Comparison of ENCODE assay signal across 10 mouse cellular contexts in the genomic region with DNA sequence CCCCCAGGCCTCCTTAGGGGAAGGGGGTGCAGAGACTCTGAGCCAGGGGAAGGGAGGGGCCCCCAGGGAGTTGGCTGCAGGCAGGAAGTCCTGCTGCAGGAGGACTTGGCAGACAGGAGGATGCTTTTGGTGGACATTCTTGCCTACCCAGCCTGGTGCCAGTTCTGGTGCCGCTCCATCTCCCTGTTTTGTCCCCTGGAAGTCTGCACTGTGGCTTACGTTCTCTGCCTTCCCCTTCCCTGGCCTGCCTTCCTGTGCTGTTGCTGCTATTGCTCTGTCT. TPM values are rescaled to one million over a fixed set of nuclear protein-coding genes. Genes with fewer than 3 reads are reported as not detected.
DNase-seq lines count a peak whose midpoint lies in the region; ATAC-seq and TF ChIP-seq lines count a peak whose summit lies in the region.
"Had no signal": no experiment of that assay in that cellular context is flagged by ENCODE, and none has a peak within 500 bp of the region (broad histone marks: within the 10 kb centered on the region; RNA-seq: fewer than 3 reads in every experiment).

No protein-coding gene starts in this region.

- 0 out of 2 replicates have a peak, but pooled peaks cover 7% of the 10 kb centered on the region for H3K36me3 ChIP-seq in intestine, embryonic 15.5 days
- H3K36me3 ChIP-seq in intestine, postnatal 0 days (ENCODE audit: control insufficient read depth, insufficient read depth): peaks cover 22% of the 10 kb centered on the region
- H3K36me3 ChIP-seq in ES-Bruce4 (ENCODE audit: control insufficient read depth, insufficient read depth, low read length, poor library complexity, severe bottlenecking): no peaks in the 10 kb centered on the region
- peaks cover 52% of the 10 kb centered on the region for H3K36me3 ChIP-seq in hindbrain, embryonic 13.5 days

- no peak for TF ChIP-seq EP300 in ES-Bruce4 (IDR thresholded peaks at IDR 0.05; ENCODE audit: insufficient read depth, low read depth, low read length)

- H3K4me1 ChIP-seq in intestine, embryonic 15.5 days (replicated peaks): peaks cover 18% of the 10 kb centered on the region
- H3K4me1 ChIP-seq in intestine, postnatal 0 days (replicated peaks; ENCODE audit: control insufficient read depth, insufficient read depth, low read length): no peaks in the 10 kb centered on the region
- peaks cover 7% of the 10 kb centered on the region for H3K4me1 ChIP-seq in ES-Bruce4 (ENCODE audit: control insufficient read depth, insufficient read depth, low read length)
- peaks cover 38% of the 10 kb centered on the region for H3K4me1 ChIP-seq in hindbrain, embryonic 13.5 days (replicated peaks)

- TF ChIP-seq POLR2A in ES-Bruce4 (IDR thresholded peaks at IDR 0.05; ENCODE audit: insufficient read depth, low read length): no peak

- ATAC-seq in intestine, embryonic 15.5 days: no peak
- ATAC-seq in intestine, postnatal 0 days: no peak
- ATAC-seq in hindbrain, embryonic 13.5 days (ENCODE audit: low FRiP score): no peak
- ATAC-seq: midbrain, embryonic 16.5 days had no signal

- H3K4me2 ChIP-seq in intestine, embryonic 15.5 days (replicated peaks): no peak overlapping the region
- H3K4me2 ChIP-seq in intestine, postnatal 0 days (replicated peaks; ENCODE audit: low read depth): no peak overlapping the region
- H3K4me2 ChIP-seq in hindbrain, embryonic 13.5 days: no peak overlapping the region

- no peak for TF ChIP-seq CTCF in intestine, postnatal 0 days (IDR thresholded peaks at IDR 0.05; ENCODE audit: low read depth)
- TF ChIP-seq CTCF in ES-Bruce4 (IDR thresholded peaks at IDR 0.05; ENCODE audit: low read depth, low read length): no peak

- 0 out of 2 replicates have a peak overlapping the region, but pooled peaks have one; percentile 17 for H3K27ac ChIP-seq in intestine, embryonic 15.5 days
- no peak overlapping the region; the same call in 1 of the 2 replicates for H3K27ac ChIP-seq in intestine, postnatal 0 days (ENCODE audit: low read depth, low read length)
- 0 out of 2 replicates have a peak overlapping the region, but pooled peaks have one; percentile 19 for H3K27ac ChIP-seq in ES-Bruce4 (ENCODE audit: insufficient read depth, low read length)
- peak overlapping the region; percentile 3; the same call in 1 of the 2 replicates for H3K27ac ChIP-seq in hindbrain, embryonic 13.5 days
- H3K27ac ChIP-seq: liver, embryonic 14.5 days had no signal

- no peak overlapping the region for H3K9ac ChIP-seq in intestine, embryonic 15.5 days
- H3K9ac ChIP-seq in intestine, postnatal 0 days (ENCODE audit: low read depth, low read length): no peak overlapping the region
- no peak overlapping the region for H3K9ac ChIP-seq in ES-Bruce4 (ENCODE audit: low read depth, poor library complexity, severe bottlenecking)
- no peak overlapping the region for H3K9ac ChIP-seq in hindbrain, embryonic 13.5 days
- H3K9ac ChIP-seq: liver, embryonic 14.5 days had no signal

- no peak overlapping the region for H3K4me3 ChIP-seq in intestine, embryonic 15.5 days (replicated peaks)
- H3K4me3 ChIP-seq in intestine, postnatal 0 days (ENCODE audit: low read depth, low read length): no peak overlapping the region
- no peak overlapping the region for H3K4me3 ChIP-seq in ES-Bruce4 (ENCODE audit: low read depth, low read length)
- no peak overlapping the region for H3K4me3 ChIP-seq in hindbrain, embryonic 13.5 days

- no peaks in the 10 kb centered on the region for H3K9me3 ChIP-seq in intestine, embryonic 15.5 days
- no peaks in the 10 kb centered on the region for H3K9me3 ChIP-seq in intestine, postnatal 0 days (ENCODE audit: control insufficient read depth)
- H3K9me3 ChIP-seq in ES-Bruce4 (replicated peaks; ENCODE audit: control insufficient read depth, insufficient read depth, low read length, poor library complexity, severe bottlenecking): no peaks in the 10 kb centered on the region
- H3K9me3 ChIP-seq in hindbrain, embryonic 13.5 days: 0 out of 2 replicates have a peak, but pooled peaks cover 4% of the 10 kb centered on the region

- no peaks in the 10 kb centered on the region for H3K27me3 ChIP-seq in intestine, embryonic 15.5 days (replicated peaks)
- H3K27me3 ChIP-seq in intestine, postnatal 0 days (replicated peaks; ENCODE audit: control insufficient read depth, insufficient read depth, low read length): no peaks in the 10 kb centered on the region
- no peaks in the 10 kb centered on the region for H3K27me3 ChIP-seq in ES-Bruce4 (ENCODE audit: control insufficient read depth, insufficient read depth, low read length, poor library complexity, severe bottlenecking)
- no peaks in the 10 kb centered on the region for H3K27me3 ChIP-seq in hindbrain, embryonic 13.5 days

- 78% methylated on average over 2 of the region's 2 CpGs for WGBS in intestine, embryonic 15.5 days
- WGBS in intestine, postnatal 0 days: 83% methylated on average over 2 of the region's 2 CpGs
- 87% methylated on average over 2 of the region's 2 CpGs for WGBS in hindbrain, embryonic 13.5 days

- peak; percentile 67 for DNase-seq in cerebellum, adult 9-11 months
- DNase-seq in thymus, adult 18-20 months: no peak
- no peak for DNase-seq in thymus, postnatal 0 days (ENCODE audit: low spot score)
- DNase-seq in urinary bladder, postnatal 10 days (ENCODE audit: low spot score): no peak

RNA-seq across cellular contexts. Expression of a gene that starts 12.7 kb away (rescaled TPM):
- 4.8 and 5.0 TPM in 2 replicates for polyA plus RNA-seq in intestine, embryonic 15.5 days (2015; fragmentation: Nextera tagmentation; extraction: Ambion mirVana)
- polyA plus RNA-seq in intestine, postnatal 0 days (2015; fragmentation: Nextera tagmentation; extraction: Ambion mirVana): 5.3 and 5.8 TPM in 2 replicates
- polyA plus RNA-seq in ES-Bruce4 (2011; ENCODE audit: insufficient read depth, insufficient read length, low read depth, missing spikeins): 15.4 and 17.1 TPM in 2 replicates
- 9.0 and 9.1 TPM in 2 replicates for polyA plus RNA-seq in hindbrain, embryonic 13.5 days (2015; fragmentation: Nextera tagmentation; extraction: Ambion mirVana)
- polyA plus RNA-seq in thymus, postnatal 0 days (2015; fragmentation: Nextera tagmentation; extraction: Ambion mirVana): 4.9 and 5.8 TPM in 2 replicates

RNA-seq across cellular contexts. Expression of a gene that starts 53.5 kb away (rescaled TPM):
- polyA plus RNA-seq in intestine, embryonic 15.5 days (2015; fragmentation: Nextera tagmentation; extraction: Ambion mirVana): 5.1 TPM in 2 replicates
- 2.3 and 2.4 TPM in 2 replicates for polyA plus RNA-seq in intestine, postnatal 0 days (2015; fragmentation: Nextera tagmentation; extraction: Ambion mirVana)
- 17.4 and 21.2 TPM in 2 replicates for polyA plus RNA-seq in ES-Bruce4 (2011; ENCODE audit: insufficient read depth, insufficient read length, low read depth, missing spikeins)
- 17.8 and 19.1 TPM in 2 replicates for polyA plus RNA-seq in hindbrain, embryonic 13.5 days (2015; fragmentation: Nextera tagmentation; extraction: Ambion mirVana)
- polyA plus RNA-seq in thymus, postnatal 0 days (2015; fragmentation: Nextera tagmentation; extraction: Ambion mirVana): 2.2 and 3.1 TPM in 2 replicates

RNA-seq across cellular contexts. Expression of a gene that starts 54.5 kb away (rescaled TPM):
- polyA plus RNA-seq in intestine, embryonic 15.5 days (2015; fragmentation: Nextera tagmentation; extraction: Ambion mirVana): 49.6 and 53.5 TPM in 2 replicates
- polyA plus RNA-seq in intestine, postnatal 0 days (2015; fragmentation: Nextera tagmentation; extraction: Ambion mirVana): 16.8 and 17.5 TPM in 2 replicates
- 100 and 105 TPM in 2 replicates for polyA plus RNA-seq in ES-Bruce4 (2011; ENCODE audit: insufficient read depth, insufficient read length, low read depth, missing spikeins)
- 29.4 and 29.6 TPM in 2 replicates for polyA plus RNA-seq in hindbrain, embryonic 13.5 days (2015; fragmentation: Nextera tagmentation; extraction: Ambion mirVana)
- polyA plus RNA-seq in thymus, postnatal 0 days (2015; fragmentation: Nextera tagmentation; extraction: Ambion mirVana): 39.5 and 41.4 TPM in 2 replicates
